Mouse (Mus musculus): Measurements from ENCODE around the gene Arap1.

The Arap1 gene

DNA sequence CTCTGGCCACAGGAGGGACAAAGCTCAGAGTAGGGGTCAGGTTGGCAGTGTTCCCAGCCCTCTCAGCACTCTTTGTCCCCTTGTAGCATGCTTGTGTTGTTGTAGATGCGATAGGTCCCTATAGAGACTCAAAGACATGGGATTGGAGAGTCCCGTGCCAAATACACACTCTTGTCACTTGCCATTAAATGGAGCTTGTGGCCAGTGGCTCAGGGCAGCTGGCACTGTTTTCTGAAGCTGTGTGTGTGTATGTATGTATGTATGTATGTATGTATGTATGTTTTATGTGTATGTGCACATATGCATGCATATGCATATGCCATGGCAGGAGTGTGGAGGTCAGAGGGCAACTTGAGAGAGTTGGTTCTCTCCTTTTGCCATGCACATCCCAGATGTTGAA is 20.1 kb upstream of the Arap1 start:
- DNase-seq, result no peak

DNA sequence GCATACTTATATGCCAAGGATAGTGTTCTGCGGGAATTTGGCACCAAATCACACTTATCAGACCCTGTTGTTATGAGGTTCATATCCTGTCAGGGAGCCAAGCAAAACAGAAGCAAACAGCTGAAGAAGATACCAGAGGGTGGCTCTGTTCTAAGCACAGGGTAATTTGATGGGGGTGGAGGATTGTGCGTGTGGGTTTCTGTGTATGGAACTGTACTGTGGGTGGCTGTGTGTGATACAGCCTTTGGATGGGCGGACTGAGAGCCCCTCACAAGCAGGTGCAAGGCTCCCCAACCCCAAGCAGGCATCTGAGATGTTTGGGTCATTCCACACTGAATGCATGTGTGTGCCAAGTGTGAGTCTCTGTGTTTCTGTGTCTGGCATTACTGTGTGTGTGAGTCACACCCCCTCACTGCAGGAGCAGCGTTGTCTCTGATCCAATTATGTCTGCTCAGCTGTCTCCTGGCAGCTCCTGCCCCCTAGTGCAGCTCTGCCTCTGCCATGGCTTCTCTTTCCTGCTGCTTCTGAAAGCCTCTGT is 19.2 kb upstream of the Arap1 start:
- DNase-seq, result peak; percentile 85

DNA sequence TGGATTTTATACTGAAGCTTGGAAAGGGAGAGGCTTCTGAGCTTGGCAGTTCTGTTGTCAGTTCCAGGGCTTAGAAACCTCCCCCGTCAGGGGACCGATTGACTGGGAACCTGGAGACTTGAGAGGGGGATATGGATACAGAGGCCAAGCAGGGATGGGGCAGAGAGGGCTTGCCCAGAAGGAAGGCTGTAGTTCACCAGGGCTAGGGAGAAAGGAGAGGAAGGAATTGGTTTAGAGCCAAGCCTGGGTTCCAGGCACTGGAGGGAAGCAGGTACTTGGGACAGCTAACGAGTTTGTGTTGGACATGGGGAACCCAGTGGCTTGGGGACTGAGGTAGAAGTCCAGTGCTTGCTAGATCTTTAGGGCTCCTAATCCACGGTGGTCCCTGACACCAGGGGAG is 18.3 kb upstream of the Arap1 start:
- no peak for DNase-seq

DNA sequence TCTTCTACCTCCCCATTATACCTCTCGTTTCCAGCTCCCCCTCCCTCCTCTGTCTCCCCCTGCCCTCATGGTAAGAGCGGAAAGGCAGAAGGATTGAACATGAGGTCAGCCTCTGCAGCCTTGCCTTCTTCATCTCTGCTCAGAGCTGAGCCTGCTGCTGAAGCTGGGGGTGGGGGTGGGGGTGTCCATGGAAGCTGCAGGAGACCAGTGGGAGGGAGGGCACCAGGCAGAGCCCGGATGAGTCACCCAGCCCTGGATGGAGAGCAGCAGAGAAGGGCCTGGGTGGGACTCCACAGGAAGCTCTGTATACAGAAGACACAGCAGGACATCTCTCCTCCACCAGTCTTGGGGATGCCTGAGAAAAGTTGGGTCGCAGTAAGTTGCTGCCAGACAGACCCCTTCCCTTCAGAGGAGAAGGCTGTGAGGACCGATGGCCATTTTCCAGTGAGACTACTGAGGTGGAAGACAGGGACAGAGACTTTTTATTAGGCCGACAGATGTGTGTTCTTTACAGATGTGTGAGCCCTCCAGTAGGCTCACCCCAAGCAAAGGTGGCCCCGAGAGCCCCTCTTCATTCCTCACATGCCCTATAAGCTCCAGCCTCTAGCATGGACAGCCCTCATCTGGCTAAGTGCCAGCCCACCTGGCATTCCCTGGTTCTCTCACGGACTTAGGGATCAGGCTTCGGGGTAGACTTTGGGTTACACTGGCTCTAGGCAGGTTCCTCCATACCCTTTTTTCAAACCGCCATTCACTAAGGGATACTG is 17.6 kb upstream of the Arap1 start:
- no peak for DNase-seq

DNA sequence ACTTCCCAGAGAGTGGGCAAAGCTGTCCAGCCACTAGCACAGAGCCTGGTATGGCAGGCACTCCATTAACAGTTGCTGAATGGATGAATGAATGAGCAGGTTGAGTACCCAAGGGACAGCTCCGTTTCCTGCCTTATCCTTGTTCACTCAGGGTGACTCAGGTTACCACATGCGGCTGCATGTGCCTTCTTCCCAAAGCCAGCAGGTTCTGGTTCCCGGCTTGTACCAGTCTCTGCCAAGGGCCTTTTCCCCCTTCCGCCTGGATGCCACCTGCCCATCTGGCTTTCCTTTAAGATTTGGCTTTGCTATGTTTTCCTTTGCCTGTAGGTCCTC is 17.1 kb upstream of the Arap1 start:
- DNase-seq, result no peak

DNA sequence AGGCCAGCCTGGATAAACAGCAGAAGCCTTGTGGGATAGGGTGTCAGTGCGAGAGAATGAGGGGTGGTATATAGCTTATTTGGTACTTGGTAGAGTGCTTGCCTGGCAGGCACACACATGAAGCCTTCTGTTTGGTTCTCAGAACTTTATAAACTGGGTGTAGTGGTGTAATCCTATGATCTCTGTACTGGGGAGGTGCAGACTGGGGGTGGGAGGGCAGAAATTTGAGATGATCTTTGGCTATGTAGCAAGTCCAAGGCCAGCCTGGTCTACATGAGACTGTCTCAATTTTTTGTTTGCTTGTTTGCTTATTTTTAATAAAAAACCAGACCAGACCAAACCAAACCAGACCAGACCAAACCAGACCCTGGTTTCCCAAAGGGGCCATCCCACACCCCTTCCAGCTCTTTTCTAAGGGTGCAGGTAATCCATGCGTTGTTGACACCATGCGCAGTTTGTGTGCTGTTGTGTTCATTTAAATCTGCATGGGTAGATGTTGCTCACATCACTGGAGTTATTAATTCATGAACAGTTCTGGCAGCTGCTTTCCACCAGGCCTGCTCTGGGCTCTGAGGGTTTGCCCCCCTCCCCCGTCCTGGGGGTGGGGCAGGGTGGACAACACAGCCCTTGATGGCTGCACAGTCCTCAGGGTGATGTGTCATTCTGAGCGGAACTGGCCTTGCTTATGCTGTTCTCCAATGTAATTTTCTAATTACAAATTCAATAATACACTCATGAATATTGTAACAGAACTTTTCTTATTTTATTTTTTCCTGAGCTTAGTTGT is 15.6 kb upstream of the Arap1 start:
- DNase-seq, result peak; percentile 66

DNA sequence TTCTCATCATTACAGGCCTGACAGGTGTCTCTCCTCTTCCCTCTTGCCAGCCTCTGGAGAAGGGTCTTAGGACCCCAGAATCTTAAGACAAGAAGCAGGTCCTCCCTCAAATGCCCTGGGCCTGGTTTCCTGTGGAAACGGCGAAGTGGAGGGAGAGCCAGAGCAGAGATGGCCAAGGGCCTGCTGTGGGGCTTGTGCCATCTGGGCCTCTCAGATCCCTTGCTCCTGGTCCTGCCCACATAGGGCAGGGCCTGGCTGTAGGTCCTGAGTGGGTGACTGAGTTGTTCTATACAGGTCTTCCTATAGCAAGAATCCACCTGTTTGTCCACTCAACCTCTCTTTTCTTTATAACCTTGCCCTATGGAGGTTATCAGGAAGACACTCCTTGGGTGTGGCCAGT is 12.6 kb upstream of the Arap1 start:
- DNase-seq, result no peak

DNA sequence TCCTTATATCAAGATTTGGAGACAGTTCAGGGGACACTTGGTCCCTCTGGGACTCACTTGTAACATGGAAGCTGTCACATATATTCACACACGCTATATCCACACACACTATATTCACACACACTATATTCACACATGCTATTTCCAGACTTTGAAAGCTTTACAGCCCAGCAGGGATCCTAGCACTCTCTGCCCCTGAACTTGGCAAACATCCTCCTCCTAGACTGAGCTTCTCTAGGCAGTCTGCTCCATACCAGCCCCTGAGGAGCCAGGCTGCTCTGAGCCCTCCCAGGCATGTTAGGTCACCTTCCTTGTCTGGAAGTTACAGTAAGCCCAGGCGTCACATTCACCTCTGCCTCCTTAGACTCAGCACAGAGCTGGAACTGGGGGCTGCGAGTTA is 11.2 kb upstream of the Arap1 start:
- DNase-seq, result no peak

DNA sequence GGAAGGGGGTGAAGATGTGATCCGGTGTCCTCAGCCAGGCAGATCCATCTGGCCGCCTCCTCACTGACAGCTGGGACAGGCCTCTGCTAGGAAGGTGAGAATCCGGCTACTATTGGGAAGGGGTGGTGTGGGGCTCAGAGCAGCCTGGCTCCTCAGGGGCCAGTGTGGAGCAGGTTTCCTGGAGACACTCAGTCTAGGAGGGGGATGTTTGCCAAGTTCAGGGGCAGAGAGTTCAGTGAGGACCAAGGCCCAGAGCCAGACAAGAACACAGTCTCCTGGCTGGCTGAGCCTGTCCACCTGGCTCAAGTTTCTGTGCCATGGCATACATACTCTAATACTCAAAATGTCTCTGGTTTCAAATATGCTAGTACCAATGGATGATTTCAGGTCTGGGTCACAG is 10.5 kb upstream of the Arap1 start:
- no peak for DNase-seq

DNA sequence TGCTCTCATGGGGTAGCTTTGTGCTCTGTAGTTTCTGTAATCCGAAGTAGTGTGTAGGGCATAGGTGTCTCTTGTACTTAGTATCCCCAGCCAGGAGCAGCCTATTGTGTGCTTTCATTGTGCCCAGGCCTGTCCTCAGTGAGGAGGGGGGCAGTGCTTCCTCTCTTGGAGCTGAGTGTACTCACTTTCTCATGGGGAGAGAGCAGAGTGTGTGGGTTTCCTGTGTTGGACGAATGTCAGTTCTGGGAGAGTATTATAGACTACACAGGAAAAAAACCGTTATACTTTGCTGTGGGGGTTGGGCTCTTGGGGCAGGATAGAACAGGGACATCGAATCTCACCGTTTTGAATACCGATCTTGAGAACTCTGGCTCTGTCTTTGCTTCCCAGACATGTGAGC is 6.5 kb upstream of the Arap1 start:
- DNase-seq, result no peak

DNA sequence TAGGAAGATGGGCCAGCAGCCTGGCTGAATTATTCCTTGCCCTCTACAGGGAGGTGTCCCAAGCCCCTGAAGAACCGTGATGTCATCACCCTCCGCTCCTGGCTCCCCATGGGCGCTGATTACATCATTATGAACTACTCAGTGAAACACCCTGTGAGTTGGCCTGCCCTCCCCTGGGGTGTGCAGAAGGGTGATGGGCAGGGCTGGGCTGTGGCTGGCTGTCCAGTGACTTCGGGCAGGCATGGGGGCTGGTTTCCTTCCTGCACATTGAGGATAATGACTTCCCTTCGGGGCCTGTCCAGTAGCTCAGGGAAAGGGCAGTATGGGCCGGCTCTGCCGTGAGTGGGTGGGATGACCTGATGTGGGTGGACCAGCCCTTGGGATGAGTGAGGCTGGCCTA is 4.7 kb upstream of the Arap1 start:
- no peak for DNase-seq

DNA sequence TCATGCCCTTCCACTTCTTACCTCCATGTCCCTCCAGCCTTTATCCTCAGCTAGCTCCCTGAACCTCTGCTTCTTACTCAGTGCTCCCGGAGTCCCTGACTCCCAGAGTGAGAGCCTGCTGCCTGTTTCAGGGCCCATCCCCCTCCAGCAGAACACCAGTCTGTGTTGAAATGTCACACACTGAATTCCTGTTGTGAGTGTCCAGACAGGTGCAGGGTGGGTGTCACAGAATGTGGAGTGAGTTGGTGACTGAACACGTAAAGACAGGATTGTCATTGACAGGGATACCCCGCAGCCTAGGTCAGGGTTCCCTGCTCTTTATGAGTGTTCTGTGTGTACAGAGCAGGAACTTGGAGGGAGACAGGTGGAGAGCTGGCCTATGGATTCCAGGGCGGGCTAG is 3.0 kb upstream of the Arap1 start:
- no peak for DNase-seq

DNA sequence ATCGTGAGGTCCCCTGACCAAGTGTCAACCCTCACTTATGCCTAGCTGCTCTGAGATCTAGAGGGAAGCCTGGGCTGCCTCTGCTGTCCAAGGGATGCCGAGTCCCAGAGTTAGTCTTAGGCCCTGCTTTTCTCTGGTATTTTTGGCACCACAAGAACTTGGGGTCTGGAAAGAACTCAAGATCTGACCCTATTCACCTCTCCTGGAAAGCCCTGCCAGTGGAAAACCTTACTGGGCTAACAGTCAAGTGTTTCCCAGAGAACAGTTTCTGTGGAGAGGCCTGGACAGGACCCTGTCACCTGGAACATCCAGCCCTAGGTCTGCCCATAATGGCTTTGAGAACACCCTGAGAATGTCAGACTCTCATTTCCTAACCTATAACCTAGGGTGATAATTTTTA is 876 bp upstream of the Arap1 start:
- DNase-seq, result no peak

DNA sequence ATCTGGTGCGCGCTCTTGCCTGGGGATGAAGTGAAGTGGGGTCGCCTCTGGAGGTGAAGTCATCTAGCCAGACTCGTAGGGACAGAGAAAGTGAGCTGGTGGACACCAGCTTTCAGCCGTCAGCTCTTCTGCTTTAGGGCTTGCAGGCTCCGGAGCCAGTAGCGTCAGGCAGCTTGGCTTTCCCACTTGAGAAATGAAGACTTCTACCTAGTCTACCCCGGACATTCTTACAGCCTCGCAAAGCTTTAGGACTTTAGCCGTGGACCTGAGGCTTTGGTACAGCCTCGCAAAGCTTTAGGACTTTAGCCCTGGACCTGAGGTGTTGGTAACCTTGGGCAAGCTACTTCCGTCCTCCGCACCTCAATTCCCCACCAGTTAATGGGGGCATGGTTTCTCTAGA is 445 bp downstream of the Arap1 start:
- DNase-seq, result no peak

DNA sequence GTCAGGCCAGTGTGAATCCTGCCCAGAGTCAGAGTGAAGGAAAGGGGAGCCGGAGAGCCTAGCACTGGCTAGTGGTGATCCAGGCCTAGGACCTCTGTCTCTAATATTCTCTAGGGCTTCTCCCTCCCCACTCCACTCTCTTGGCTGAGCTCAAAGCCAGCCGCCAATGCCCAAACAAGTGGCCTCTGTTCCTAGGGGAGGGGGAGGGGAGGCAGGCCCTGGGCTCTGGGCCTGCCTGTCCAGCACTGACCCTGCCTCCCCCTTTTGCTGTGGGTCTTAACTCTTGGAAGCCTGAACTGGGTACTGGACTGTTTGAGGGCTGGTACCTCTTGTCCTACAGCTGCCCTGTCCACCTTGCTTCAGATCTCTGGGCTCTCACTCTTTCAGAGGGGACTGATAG is 2.0 kb downstream of the Arap1 start:
- peak; percentile 88 for DNase-seq

DNA sequence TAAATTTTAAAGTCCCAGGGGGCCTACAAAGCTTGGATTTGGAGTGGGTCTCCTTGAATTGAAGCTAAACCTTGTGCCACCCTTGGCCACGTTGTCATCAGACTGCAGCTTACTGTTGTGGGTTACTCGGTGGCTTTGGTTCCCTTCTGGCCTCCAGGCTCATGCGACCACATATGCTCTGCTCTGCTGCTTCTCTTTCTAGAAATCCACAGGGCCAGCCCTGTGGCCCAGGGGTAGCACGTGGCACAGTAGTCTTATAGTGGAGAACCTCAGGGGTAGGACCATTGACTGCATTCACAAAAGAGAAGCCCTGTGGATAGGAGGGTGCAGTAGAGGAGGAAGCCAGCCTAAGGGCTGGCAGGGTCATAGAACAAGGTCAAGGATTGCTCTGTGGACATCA is 4.5 kb downstream of the Arap1 start:
- no peak for DNase-seq

DNA sequence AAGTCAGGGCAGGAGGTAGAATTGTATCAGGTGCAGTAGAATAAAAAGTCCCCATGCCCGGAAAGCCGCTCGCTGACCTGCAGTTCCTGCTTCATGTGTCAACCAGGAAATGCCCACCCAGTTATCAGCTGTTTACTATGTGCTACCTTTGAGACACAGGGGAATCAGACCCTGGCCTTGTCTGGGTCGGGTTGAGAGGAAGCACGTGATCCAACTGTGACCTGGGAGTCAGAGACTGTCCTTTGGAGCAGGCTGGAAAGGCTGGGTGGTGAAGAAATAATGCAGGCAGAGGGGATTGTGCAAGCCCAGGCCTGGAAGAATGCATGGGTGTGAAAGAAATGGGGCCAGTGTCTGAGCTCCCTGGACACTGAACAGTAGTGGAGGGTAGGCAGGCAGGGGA is 6.6 kb downstream of the Arap1 start:
- no peak for DNase-seq

DNA sequence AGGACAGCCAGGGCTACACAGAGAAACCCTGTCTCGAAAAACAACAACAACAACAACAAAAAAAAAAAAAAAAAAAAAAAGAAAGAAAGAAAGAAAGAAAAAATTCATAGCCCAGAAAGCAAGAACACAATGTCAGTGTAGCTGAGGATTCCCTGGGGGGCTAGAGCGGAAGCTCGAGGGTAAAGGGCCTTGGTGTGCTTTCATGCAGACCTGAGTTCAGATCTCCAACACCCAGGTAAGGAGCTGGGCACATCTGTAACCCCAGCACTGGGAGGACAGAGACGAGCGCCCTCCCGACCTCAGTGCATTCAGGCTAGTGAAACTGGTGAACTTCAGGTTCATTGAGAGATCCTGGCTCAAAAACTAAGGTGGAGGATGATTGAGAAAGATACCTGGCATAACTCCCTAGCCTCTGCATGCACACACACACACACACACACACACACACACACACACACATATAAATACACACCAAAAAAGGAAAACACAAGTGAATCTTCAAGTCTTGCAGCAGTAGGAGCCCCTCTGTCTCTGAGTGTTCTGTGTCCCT is 7.8 kb downstream of the Arap1 start:
- no peak for DNase-seq

DNA sequence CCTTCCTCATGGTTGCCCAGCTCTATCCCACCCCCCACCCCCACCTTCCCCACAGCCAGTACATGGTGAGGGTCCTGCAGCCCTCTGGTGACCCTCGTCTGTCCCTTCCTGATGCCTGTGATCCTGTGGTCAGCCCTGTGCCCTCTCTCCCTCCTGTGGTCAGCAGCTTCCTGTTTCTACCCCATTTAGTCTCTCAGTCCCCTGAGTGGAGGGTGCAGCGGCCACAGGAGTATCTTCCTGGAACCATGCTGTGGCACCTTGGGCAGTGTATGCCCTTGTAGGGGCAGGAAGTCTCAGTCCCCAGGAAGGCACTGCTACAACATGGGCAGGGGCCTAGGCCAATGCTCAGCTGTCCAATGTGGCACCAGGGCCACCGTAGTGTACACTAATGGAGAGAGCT is 9.0 kb downstream of the Arap1 start:
- no peak for DNase-seq

DNA sequence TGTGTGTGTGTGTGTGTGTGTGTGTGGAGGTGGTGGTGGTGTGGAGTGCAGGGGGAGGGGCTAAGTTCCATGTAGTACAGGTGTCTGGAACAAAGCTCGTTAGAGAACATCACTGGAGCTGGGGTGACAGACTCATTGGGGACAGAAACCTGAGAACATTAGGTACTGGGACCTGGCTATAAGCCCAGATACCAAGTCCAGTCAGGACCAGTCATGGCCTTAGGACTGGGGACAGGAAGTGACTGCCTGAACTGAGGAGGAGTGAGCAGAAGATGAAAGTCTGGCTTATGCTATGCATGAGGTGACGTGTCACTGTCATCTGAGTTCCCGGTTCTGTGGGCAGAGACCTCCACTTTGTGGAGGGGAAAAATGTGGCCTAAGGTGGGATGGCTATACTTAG is 12.5 kb downstream of the Arap1 start:
- no peak for DNase-seq

DNA sequence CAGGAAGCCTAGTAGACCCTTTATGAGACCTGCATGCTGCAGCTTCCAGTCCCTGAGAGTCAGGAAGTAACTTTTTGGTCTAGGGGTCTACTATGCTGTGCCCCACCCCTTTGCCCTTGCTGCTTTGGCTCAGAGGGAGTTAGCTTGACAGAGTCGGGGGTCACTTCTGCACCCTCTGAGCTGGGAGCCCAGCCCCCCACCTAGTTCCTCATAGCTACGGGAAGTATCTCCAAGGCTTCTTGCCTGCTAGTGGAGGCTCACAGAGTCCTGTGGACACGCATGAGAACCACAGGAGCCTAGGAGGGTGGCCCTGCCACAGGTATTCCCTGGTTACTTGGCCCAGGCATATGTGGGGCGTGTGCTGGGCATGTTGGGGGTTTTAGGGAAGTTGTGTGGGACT is 13.2 kb downstream of the Arap1 start:
- no peak for DNase-seq

DNA sequence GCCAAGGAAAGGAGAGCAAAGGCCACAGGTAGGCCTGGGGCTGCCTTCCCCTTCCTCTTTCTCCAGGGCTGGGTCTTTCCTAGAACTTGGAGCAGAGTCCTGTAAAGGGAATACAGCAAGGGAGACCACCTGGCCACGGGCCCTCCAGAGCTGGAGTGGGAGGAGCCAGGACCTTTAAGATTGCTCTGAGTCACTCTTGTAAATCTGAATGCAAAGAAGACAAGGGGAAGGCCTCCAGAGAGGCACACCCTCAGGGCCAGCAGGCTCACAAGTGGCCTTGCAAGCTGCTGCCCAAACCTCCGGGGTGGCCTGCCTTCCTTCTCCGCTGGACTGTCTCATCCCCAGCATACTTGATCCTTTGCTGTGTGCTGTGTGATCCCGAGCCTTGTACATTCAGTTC is 13.9 kb downstream of the Arap1 start:
- no peak for DNase-seq

DNA sequence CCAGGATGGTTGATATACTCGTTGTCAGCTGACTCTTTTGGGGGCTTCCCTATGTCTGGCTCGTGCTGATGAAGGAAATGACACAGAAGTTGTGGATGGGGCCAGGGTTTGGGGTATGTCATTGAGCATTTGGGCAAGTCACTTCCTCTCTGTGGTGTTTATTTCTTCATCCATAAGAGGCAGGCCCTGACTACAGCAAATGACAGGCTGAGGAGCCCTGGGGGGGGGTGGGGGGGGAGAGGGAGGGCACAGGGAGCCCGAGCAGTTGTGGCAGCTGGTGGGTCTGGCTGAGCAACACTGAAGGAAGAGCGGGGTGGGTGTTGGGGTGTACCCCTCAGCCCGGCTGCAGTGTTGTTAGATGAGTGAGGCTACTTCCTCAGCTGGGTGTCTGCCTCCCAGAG is 14.9 kb downstream of the Arap1 start:
- no peak for DNase-seq

DNA sequence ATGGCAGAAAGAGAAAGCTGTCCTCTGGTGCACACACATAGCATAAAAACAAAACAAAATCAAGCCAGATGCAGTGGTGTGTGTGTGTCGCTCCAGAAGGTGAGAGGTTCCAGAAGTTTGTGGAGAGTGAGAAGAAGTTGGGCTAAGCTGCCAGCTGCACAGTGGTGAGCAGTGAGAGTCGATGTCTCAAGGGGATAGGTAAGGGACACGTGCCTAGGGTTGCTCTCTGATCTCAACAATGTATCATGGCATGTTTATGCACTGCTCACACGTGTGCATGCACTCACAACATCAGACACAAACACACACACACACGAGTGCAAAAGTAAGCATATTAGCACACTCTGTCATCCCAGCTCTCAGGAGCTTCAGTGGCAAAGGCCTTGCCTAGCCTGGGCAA is 16.0 kb downstream of the Arap1 start:
- no peak for DNase-seq

Data from layer of hippocampus, adult 9-11 months (tissue).